15 mouse cellular contexts compared by ENCODE assay signal in genomic region chr11:32581031-32581430, GRCm38 (mm10). TPM values are rescaled to one million over a fixed set of nuclear protein-coding genes. Genes with fewer than 3 reads are reported as not detected.
A peak's percentile ranks its signal among the peaks of the same experiment; 100 is the strongest.
DNase-seq lines count a peak whose midpoint lies in the region; ATAC-seq and TF ChIP-seq lines count a peak whose summit lies in the region.
"Had no signal": no experiment of that assay in that cellular context is flagged by ENCODE, and none has a peak within 500 bp of the region (broad histone marks: within the 10 kb centered on the region; RNA-seq: fewer than 3 reads in every experiment).

No protein-coding gene starts in this region.

- 0 out of 2 replicates have a peak, but pooled peaks cover 2% of the 10 kb centered on the region for H3K36me3 ChIP-seq in forebrain, embryonic 10.5 days (replicated peaks)
- no peaks in the 10 kb centered on the region for H3K36me3 ChIP-seq in forebrain, embryonic 13.5 days (ENCODE audit: poor library complexity, severe bottlenecking)
- H3K36me3 ChIP-seq in midbrain, postnatal 0 days (ENCODE audit: insufficient read depth, low read length): no peaks in the 10 kb centered on the region
- H3K36me3 ChIP-seq in midbrain, embryonic 13.5 days: no peaks in the 10 kb centered on the region
- H3K36me3 ChIP-seq in embryonic facial prominence, embryonic 15.5 days: no peaks in the 10 kb centered on the region
- H3K36me3 ChIP-seq: forebrain, embryonic 15.5 days; heart, embryonic 13.5 days had no signal

- WGBS in forebrain, embryonic 10.5 days: 46% methylated on average over 2 of the region's 2 CpGs
- WGBS in forebrain, embryonic 13.5 days: 20% methylated on average over 2 of the region's 2 CpGs
- 50% methylated on average over 2 of the region's 2 CpGs for WGBS in midbrain, postnatal 0 days
- 52% methylated on average over 2 of the region's 2 CpGs for WGBS in midbrain, embryonic 13.5 days
- WGBS in embryonic facial prominence, embryonic 15.5 days: 50% methylated on average over 2 of the region's 2 CpGs

- peak overlapping the region; percentile 37; the same call in 1 of the 2 replicates for H3K27ac ChIP-seq in forebrain, embryonic 10.5 days
- no peak overlapping the region for H3K27ac ChIP-seq in forebrain, embryonic 13.5 days
- H3K27ac ChIP-seq in layer of hippocampus, adult 2 months: peak overlapping the region; percentile 64; the same call in 1 of the 2 replicates
- no peak overlapping the region for H3K27ac ChIP-seq in midbrain, postnatal 0 days (ENCODE audit: low read depth, low read length)
- H3K27ac ChIP-seq in midbrain, embryonic 13.5 days: no peak overlapping the region
- no peak overlapping the region for H3K27ac ChIP-seq in embryonic facial prominence, embryonic 15.5 days (replicated peaks)
- H3K27ac ChIP-seq: forebrain, embryonic 15.5 days; heart, embryonic 13.5 days; stomach, postnatal 0 days had no signal

- no peaks in the 10 kb centered on the region for H3K27me3 ChIP-seq in forebrain, embryonic 10.5 days (ENCODE audit: poor library complexity, severe bottlenecking)
- H3K27me3 ChIP-seq in forebrain, embryonic 13.5 days: no peaks in the 10 kb centered on the region
- no peaks in the 10 kb centered on the region for H3K27me3 ChIP-seq in midbrain, postnatal 0 days (ENCODE audit: insufficient read depth, low read length)
- H3K27me3 ChIP-seq in midbrain, embryonic 13.5 days: no peaks in the 10 kb centered on the region
- no peaks in the 10 kb centered on the region for H3K27me3 ChIP-seq in embryonic facial prominence, embryonic 15.5 days
- H3K27me3 ChIP-seq: forebrain, embryonic 15.5 days; heart, embryonic 13.5 days had no signal

- H3K4me3 ChIP-seq in forebrain, embryonic 10.5 days: no peak overlapping the region
- H3K4me3 ChIP-seq in forebrain, embryonic 13.5 days: no peak overlapping the region
- H3K4me3 ChIP-seq in layer of hippocampus, adult 2 months: no peak overlapping the region
- no peak overlapping the region for H3K4me3 ChIP-seq in midbrain, postnatal 0 days (ENCODE audit: low read depth, low read length)
- H3K4me3 ChIP-seq in midbrain, embryonic 13.5 days (replicated peaks): no peak overlapping the region
- no peak overlapping the region for H3K4me3 ChIP-seq in embryonic facial prominence, embryonic 15.5 days (replicated peaks)
- H3K4me3 ChIP-seq: forebrain, embryonic 15.5 days; heart, embryonic 13.5 days had no signal

- DNase-seq in forebrain, embryonic 10.5 days (ENCODE audit: extremely low spot score, low spot score): no peak
- DNase-seq in layer of hippocampus, adult 2 months (ENCODE audit: low spot score in 2 of 2): no peak
- DNase-seq in layer of hippocampus, adult 11-12 months (ENCODE audit: low spot score): no peak
- no peak for DNase-seq in midbrain, postnatal 0 days (ENCODE audit: low spot score)
- DNase-seq in lung, postnatal 10 days: no peak
- DNase-seq: adrenal gland, postnatal 25 days; cerebellum, adult 11-12 months; cerebellum, postnatal 14 days had no signal

- no peak for TF ChIP-seq CTCF in layer of hippocampus, adult 2 months (conservative IDR thresholded peaks at IDR 0.05)
- no peak for TF ChIP-seq CTCF in midbrain, postnatal 0 days (IDR thresholded peaks at IDR 0.05)

- no peaks in the 10 kb centered on the region for H3K9me3 ChIP-seq in forebrain, embryonic 10.5 days
- no peaks in the 10 kb centered on the region for H3K9me3 ChIP-seq in forebrain, embryonic 13.5 days (replicated peaks)
- H3K9me3 ChIP-seq in midbrain, postnatal 0 days (ENCODE audit: low read length): no peaks in the 10 kb centered on the region
- H3K9me3 ChIP-seq in midbrain, embryonic 13.5 days: no peaks in the 10 kb centered on the region
- H3K9me3 ChIP-seq in embryonic facial prominence, embryonic 15.5 days (replicated peaks): no peaks in the 10 kb centered on the region
- H3K9me3 ChIP-seq: forebrain, embryonic 15.5 days; heart, embryonic 13.5 days had no signal

- no peak overlapping the region for H3K4me2 ChIP-seq in forebrain, embryonic 13.5 days
- H3K4me2 ChIP-seq in midbrain, postnatal 0 days (ENCODE audit: low read depth, low read length, poor library complexity, severe bottlenecking): no peak overlapping the region
- no peak overlapping the region for H3K4me2 ChIP-seq in midbrain, embryonic 13.5 days (replicated peaks)
- no peak overlapping the region for H3K4me2 ChIP-seq in embryonic facial prominence, embryonic 15.5 days (replicated peaks)
- H3K4me2 ChIP-seq: forebrain, embryonic 15.5 days; heart, embryonic 13.5 days had no signal

- H3K4me1 ChIP-seq in forebrain, embryonic 10.5 days: peaks cover 18% of the 10 kb centered on the region
- no peaks in the 10 kb centered on the region for H3K4me1 ChIP-seq in forebrain, embryonic 13.5 days
- no peaks in the 10 kb centered on the region for H3K4me1 ChIP-seq in midbrain, postnatal 0 days (ENCODE audit: insufficient read depth, low read length)
- H3K4me1 ChIP-seq in midbrain, embryonic 13.5 days (replicated peaks): peaks cover 9% of the 10 kb centered on the region; the same call in 1 of the 2 replicates
- peaks cover 8% of the 10 kb centered on the region; the same call in 1 of the 2 replicates for H3K4me1 ChIP-seq in embryonic facial prominence, embryonic 15.5 days
- H3K4me1 ChIP-seq: forebrain, embryonic 15.5 days had no signal

- ATAC-seq in forebrain, embryonic 13.5 days: no peak
- ATAC-seq in midbrain, postnatal 0 days (ENCODE audit: low FRiP score): peak; percentile 11; the same call in 1 of the 2 replicates
- no peak for ATAC-seq in midbrain, embryonic 13.5 days
- peak; percentile 63 for ATAC-seq in embryonic facial prominence, embryonic 15.5 days (ENCODE audit: insufficient number of reproducible peaks, low FRiP score, low TSS enrichment, low read depth)

- no peak overlapping the region for H3K9ac ChIP-seq in forebrain, embryonic 13.5 days
- H3K9ac ChIP-seq in midbrain, postnatal 0 days (replicated peaks; ENCODE audit: low read length, poor library complexity, severe bottlenecking): no peak overlapping the region
- no peak overlapping the region for H3K9ac ChIP-seq in midbrain, embryonic 13.5 days (replicated peaks)
- no peak overlapping the region for H3K9ac ChIP-seq in embryonic facial prominence, embryonic 15.5 days
- H3K9ac ChIP-seq: forebrain, embryonic 15.5 days; heart, embryonic 13.5 days had no signal

RNA-seq across cellular contexts. Expression of gene Stk10, which starts 47.9 kb away (rescaled TPM):
- 2.0 and 2.3 TPM in 2 replicates for polyA plus RNA-seq in forebrain, embryonic 10.5 days (2016; fragmentation: Nextera tagmentation; extraction: Ambion mirVana)
- 1.3 TPM in 2 replicates for polyA plus RNA-seq in forebrain, embryonic 13.5 days (2015; fragmentation: Nextera tagmentation; extraction: Ambion mirVana)
- 1 to 10 TPM; 7.3 to 9.0 TPM for total RNA-seq in layer of hippocampus, adult 2 months (2021)
- total RNA-seq in midbrain, postnatal 0 days (2014; rRNA removed): 4.7 and 9.4 TPM in 2 replicates
- polyA plus RNA-seq in midbrain, postnatal 0 days (2015; fragmentation: Nextera tagmentation; extraction: Ambion mirVana): 0.87 and 0.99 TPM in 2 replicates
- polyA plus RNA-seq in midbrain, embryonic 13.5 days (2015; fragmentation: Nextera tagmentation; extraction: Ambion mirVana): 1.1 and 2.3 TPM in 2 replicates
- 3.5 and 3.7 TPM in 2 replicates for polyA plus RNA-seq in embryonic facial prominence, embryonic 15.5 days (2015; fragmentation: Nextera tagmentation; extraction: Ambion mirVana)

RNA-seq across cellular contexts. Expression of gene Efcab9, which starts 49.1 kb away (rescaled TPM):
- polyA plus RNA-seq in forebrain, embryonic 10.5 days (2016; fragmentation: Nextera tagmentation; extraction: Ambion mirVana): 0.21 and 0.25 TPM in 2 replicates
- polyA plus RNA-seq in forebrain, embryonic 13.5 days (2015; fragmentation: Nextera tagmentation; extraction: Ambion mirVana): 0.27 and 0.33 TPM in 2 replicates
- total RNA-seq in layer of hippocampus, adult 2 months (2021): 1 to 10 TPM; 2.7 to 2.9 TPM
- not detected in 2 replicates for total RNA-seq in midbrain, postnatal 0 days (2014; rRNA removed)
- not detected in 2 replicates for polyA plus RNA-seq in midbrain, postnatal 0 days (2015; fragmentation: Nextera tagmentation; extraction: Ambion mirVana)
- 0.35 TPM in 1 of 2 replicates, not detected in the other for polyA plus RNA-seq in midbrain, embryonic 13.5 days (2015; fragmentation: Nextera tagmentation; extraction: Ambion mirVana)
- polyA plus RNA-seq in embryonic facial prominence, embryonic 15.5 days (2015; fragmentation: Nextera tagmentation; extraction: Ambion mirVana): 0.29 TPM in 1 of 2 replicates, not detected in the other
- polyA plus RNA-seq: kidney, adult 2 months had no signal

Comparison
In these comparisons a context has a peak if more than half of its experiments do, and no peak if none do; other contexts are left out.
1. H3K27ac ChIP-seq: peak in forebrain, embryonic 10.5 days (single experiment) and layer of hippocampus, adult 2 months (single experiment); none in forebrain, embryonic 13.5 days (single experiment), midbrain, postnatal 0 days (single experiment), midbrain, embryonic 13.5 days (single experiment) and embryonic facial prominence, embryonic 15.5 days (single experiment).
2. ATAC-seq: peak in midbrain, postnatal 0 days (single experiment) and embryonic facial prominence, embryonic 15.5 days (single experiment); none in forebrain, embryonic 13.5 days (single experiment) and midbrain, embryonic 13.5 days (single experiment).